Mouse (Mus musculus) liver, embryonic 13.5 days (tissue): ENCODE data around the gene Ak5. TPM values are rescaled to one million over a fixed set of nuclear protein-coding genes. Genes with fewer than 3 reads are reported as not detected.

Source experiments
- ATAC-seq: fragments of 200-750 bp; cut with Nextera tagmentation; 2 replicates; pipeline ENCODE4 v1.8.0; 2017; ENCODE audit warnings: low read depth, mild to moderate bottlenecking, moderate number of reproducible peaks, moderate library complexity
- DNase-seq: peaks from one replicate; pipeline ENCODE4 v3.0.0; 2022
- H3K27ac ChIP-seq: fragments of 300-500 bp; sonication (generic); 2 replicates; pipeline ENCODE4 v1.5.1; 2015; ENCODE audit warnings: moderate library complexity, mild to moderate bottlenecking, inconsistent platforms
- H3K27me3 ChIP-seq: fragments of 300-500 bp; sonication (generic); 2 replicates; pipeline ENCODE4 v1.6.1; 2015; ENCODE audit warnings: mild to moderate bottlenecking, inconsistent platforms
- H3K36me3 ChIP-seq: fragments of 300-500 bp; sonication (generic); 2 replicates; pipeline ENCODE4 v1.6.1; 2015; ENCODE audit warnings: mild to moderate bottlenecking, inconsistent platforms
- H3K4me1 ChIP-seq: fragments of 300-500 bp; sonication (generic); replicated peaks from 2 replicates; pipeline ENCODE4 v1.6.1; 2015; ENCODE audit warnings: inconsistent platforms
- H3K4me2 ChIP-seq: fragments of 300-500 bp; sonication (generic); 2 replicates; pipeline ENCODE4 v1.6.1; 2015; ENCODE audit warnings: inconsistent platforms, mild to moderate bottlenecking, moderate library complexity
- H3K4me3 ChIP-seq: fragments of 300-500 bp; sonication (generic); replicated peaks from 2 replicates; pipeline ENCODE4 v1.5.1; 2015; ENCODE audit warnings: mild to moderate bottlenecking, inconsistent platforms
- H3K9ac ChIP-seq: fragments of 300-500 bp; sonication (generic); 2 replicates; pipeline ENCODE4 v1.6.1; 2015; ENCODE audit warnings: mild to moderate bottlenecking, inconsistent platforms
- H3K9me3 ChIP-seq: fragments of 300-500 bp; sonication (generic); replicated peaks from 2 replicates; pipeline ENCODE4 v1.6.1; 2016; ENCODE audit warnings: inconsistent platforms
- WGBS: fragments of 180-500 bp; shearing (Covaris S2); methylation state at CpG from one replicate; pipeline ENCODE4 v1.1.7; 2015; ENCODE audit not compliant: insufficient replicate concordance; 5-methylcytosine and 5-hydroxymethylcytosine counted together
- polyA plus RNA-seq: library from polyadenylated mRNA; unstranded; fragments of >200 nt; fragmentation: Nextera tagmentation; extraction: Ambion mirVana; gene quantifications from 2 replicates; pipeline ENCODE4 v1.2.1, GENCODE M21; 2015

Ak5 gene
- polyA plus RNA-seq, 1 experiment from 2014 or later: 0.30 TPM

- Histone ChIP-seq H3K27me3 (no peaks in the 10 kb centered on the region), H3K9me3 (no peaks in the 10 kb centered on the region), H3K4me1 (peaks cover 15% of the 10 kb centered on the region), H3K27ac (no peak overlapping the region), H3K4me2 (no peak overlapping the region), H3K36me3 (no peaks in the 10 kb centered on the region), H3K4me3 (no peak overlapping the region), H3K9ac (no peak overlapping the region)
- peak; percentile 27; the same call in 1 of the 2 replicates for ATAC-seq
- DNase-seq: no peak
Measured at GRCm38 (mm10) chr3:152563833-152564232, 104.3 kb downstream of the Ak5 start.

- Histone ChIP-seq H3K9me3 (no peaks in the 10 kb centered on the region), H3K36me3 (no peaks in the 10 kb centered on the region), H3K4me1 (peaks cover 31% of the 10 kb centered on the region), H3K4me2 (no peak overlapping the region), H3K27ac (no peak overlapping the region), H3K9ac (no peak overlapping the region), H3K4me3 (no peak overlapping the region), H3K27me3 (no peaks in the 10 kb centered on the region)
- ATAC-seq (no peak), DNase-seq (no peak)
- WGBS: 58% methylated on average over 2 of the region's 2 CpGs
Measured at GRCm38 (mm10) chr3:152561708-152562107, 106.5 kb downstream of the Ak5 start.

GRCm38 (mm10) chr3:152559295-152559694, 108.9 kb downstream of the Ak5 start:
- no peaks in the 10 kb centered on the region for H3K9me3 ChIP-seq
- peaks cover 35% of the 10 kb centered on the region for H3K4me1 ChIP-seq
- H3K4me2 ChIP-seq: no peak overlapping the region
- H3K36me3 ChIP-seq: no peaks in the 10 kb centered on the region
- peak; percentile 27 for DNase-seq
- H3K9ac ChIP-seq: no peak overlapping the region
- H3K4me3 ChIP-seq: no peak overlapping the region
- H3K27ac ChIP-seq: no peak overlapping the region
- WGBS: 12% methylated on average over 4 of the region's 4 CpGs
- no peaks in the 10 kb centered on the region for H3K27me3 ChIP-seq
- peak; percentile 35 for ATAC-seq

- peaks cover 35% of the 10 kb centered on the region for H3K4me1 ChIP-seq
Measured at GRCm38 (mm10) chr3:152558106-152558505, 110.1 kb downstream of the Ak5 start.

GRCm38 (mm10) chr3:152557659-152558058, 110.5 kb downstream of the Ak5 start:
- no peak overlapping the region; the same call in 1 of the 2 replicates for H3K27ac ChIP-seq
- H3K9ac ChIP-seq: no peak overlapping the region
- peak overlapping the region; percentile 50 for H3K4me2 ChIP-seq
- no peaks in the 10 kb centered on the region for H3K36me3 ChIP-seq
- 18% methylated on average over 12 of the region's 12 CpGs for WGBS
- H3K4me1 ChIP-seq: peaks cover 35% of the 10 kb centered on the region
- peak; percentile 77 for DNase-seq
- no peaks in the 10 kb centered on the region for H3K9me3 ChIP-seq
- H3K27me3 ChIP-seq: no peaks in the 10 kb centered on the region
- peak; percentile 92 for ATAC-seq
- peak overlapping the region; percentile 12; the same call in 1 of the 2 replicates for H3K4me3 ChIP-seq

More at GRCm38 (mm10) chr3:152558106-152558505, 110.1 kb downstream of the Ak5 start:
- H3K4me3 ChIP-seq: peak overlapping the region; percentile 12; the same call in 1 of the 2 replicates
- ATAC-seq: peak; percentile 32
- no peaks in the 10 kb centered on the region for H3K27me3 ChIP-seq
- WGBS: 50% methylated on average over 10 of the region's 10 CpGs
- DNase-seq: no peak
- peak overlapping the region; percentile 50 for H3K4me2 ChIP-seq
- peak overlapping the region; percentile 39; the same call in 1 of the 2 replicates for H3K27ac ChIP-seq
- H3K36me3 ChIP-seq: no peaks in the 10 kb centered on the region
- no peaks in the 10 kb centered on the region for H3K9me3 ChIP-seq
- no peak overlapping the region for H3K9ac ChIP-seq

- Histone ChIP-seq H3K9me3 (no peaks in the 10 kb centered on the region), H3K27ac (no peak overlapping the region), H3K4me1 (peaks cover 38% of the 10 kb centered on the region), H3K9ac (no peak overlapping the region), H3K4me2 (no peak overlapping the region), H3K27me3 (no peaks in the 10 kb centered on the region), H3K36me3 (no peaks in the 10 kb centered on the region), H3K4me3 (no peak overlapping the region)
- DNase-seq: no peak
- WGBS: 78% methylated on average over 3 of the region's 3 CpGs
- no peak for ATAC-seq
Measured at GRCm38 (mm10) chr3:152556919-152557318, 111.2 kb downstream of the Ak5 start.

GRCm38 (mm10) chr3:152556435-152556834, 111.7 kb downstream of the Ak5 start:
- no peak for ATAC-seq

GRCm38 (mm10) chr3:152555216-152555615, 112.9 kb downstream of the Ak5 start:
- no peak overlapping the region for H3K9ac ChIP-seq
- ATAC-seq (no peak), DNase-seq (no peak)
- H3K9me3 ChIP-seq: no peaks in the 10 kb centered on the region
- WGBS: 64% methylated on average over 7 of the region's 7 CpGs
- H3K4me1 ChIP-seq: peaks cover 55% of the 10 kb centered on the region
- H3K27ac ChIP-seq: no peak overlapping the region
- no peak overlapping the region for H3K4me3 ChIP-seq
- H3K27me3 ChIP-seq: no peaks in the 10 kb centered on the region
- no peak overlapping the region for H3K4me2 ChIP-seq
- H3K36me3 ChIP-seq: no peaks in the 10 kb centered on the region

More at GRCm38 (mm10) chr3:152556435-152556834, 111.7 kb downstream of the Ak5 start:
- Histone ChIP-seq H3K9ac (no peak overlapping the region), H3K4me1 (peaks cover 43% of the 10 kb centered on the region), H3K9me3 (no peaks in the 10 kb centered on the region), H3K27me3 (no peaks in the 10 kb centered on the region), H3K4me3 (no peak overlapping the region), H3K36me3 (no peaks in the 10 kb centered on the region), H3K27ac (no peak overlapping the region), H3K4me2 (no peak overlapping the region)
- 22% methylated on average over 3 of the region's 4 CpGs for WGBS
- no peak for DNase-seq

- H3K36me3 ChIP-seq: no peaks in the 10 kb centered on the region
- H3K4me3 ChIP-seq: no peak overlapping the region
- DNase-seq (no peak), ATAC-seq (no peak)
- H3K4me2 ChIP-seq: no peak overlapping the region
- no peaks in the 10 kb centered on the region for H3K9me3 ChIP-seq
- peaks cover 58% of the 10 kb centered on the region for H3K4me1 ChIP-seq
- 79% methylated on average over 7 of the region's 7 CpGs for WGBS
- no peak overlapping the region for H3K9ac ChIP-seq
- H3K27ac ChIP-seq: no peak overlapping the region
- no peaks in the 10 kb centered on the region for H3K27me3 ChIP-seq
Measured at GRCm38 (mm10) chr3:152554366-152554765, 113.8 kb downstream of the Ak5 start.

- DNase-seq: no peak
- Histone ChIP-seq H3K4me3 (no peak overlapping the region), H3K27ac (no peak overlapping the region), H3K4me2 (no peak overlapping the region), H3K36me3 (no peaks in the 10 kb centered on the region), H3K9ac (no peak overlapping the region), H3K27me3 (no peaks in the 10 kb centered on the region), H3K9me3 (no peaks in the 10 kb centered on the region), H3K4me1 (peaks cover 44% of the 10 kb centered on the region)
- WGBS: 83% methylated on average over 8 of the region's 8 CpGs
- ATAC-seq: no peak
Measured at GRCm38 (mm10) chr3:152552641-152553040, 115.5 kb downstream of the Ak5 start.

GRCm38 (mm10) chr3:152550528-152551115, 117.5 kb downstream of the Ak5 start:
- peak overlapping the region; percentile 28 for H3K4me2 ChIP-seq
- peaks cover 31% of the 10 kb centered on the region for H3K4me1 ChIP-seq
- DNase-seq (no peak), ATAC-seq (0 out of 2 replicates have a peak, but pooled peaks have one; percentile 41)
- no peak overlapping the region for H3K9ac ChIP-seq
- 56% methylated on average over 7 of the region's 7 CpGs for WGBS
- no peaks in the 10 kb centered on the region for H3K9me3 ChIP-seq
- no peak overlapping the region for H3K4me3 ChIP-seq
- H3K27me3 ChIP-seq: no peaks in the 10 kb centered on the region
- H3K27ac ChIP-seq: peak overlapping the region; percentile 41; the same call in 1 of the 2 replicates
- no peaks in the 10 kb centered on the region for H3K36me3 ChIP-seq

- Histone ChIP-seq H3K36me3 (no peaks in the 10 kb centered on the region), H3K4me1 (peaks cover 31% of the 10 kb centered on the region), H3K27me3 (no peaks in the 10 kb centered on the region), H3K4me2 (peak overlapping the region; percentile 28), H3K4me3 (no peak overlapping the region), H3K9me3 (no peaks in the 10 kb centered on the region), H3K27ac (peak overlapping the region; percentile 41; the same call in 1 of the 2 replicates), H3K9ac (no peak overlapping the region)
- peak; percentile 31 for DNase-seq
- peak; percentile 92 for ATAC-seq
Measured at GRCm38 (mm10) chr3:152550031-152550430, 118.1 kb downstream of the Ak5 start.
